Mouse (Mus musculus): ENCODE measurements around the gene Nap1l5.

GRCm38 (mm10) chr6:58863631-58864235 lies 43.1 kb downstream of the Nap1l5 start:
- TF ChIP-seq GATA1 (IDR thresholded peaks at IDR 0.05; ENCODE audit: low read length), result no peak
- TF ChIP-seq TAL1 (IDR thresholded peaks at IDR 0.05; ENCODE audit: low read length), result no peak

All from erythroblast, embryonic 14.5 days (primary cell).